Mouse (Mus musculus): ENCODE measurements around the gene 4933407L21Rik. TPM values are rescaled to one million over a fixed set of nuclear protein-coding genes. Genes with fewer than 3 reads are reported as not detected.

Gene 4933407L21Rik
- polyA plus RNA-seq, 1 experiment, result 2.2 TPM

- WGBS, result 98% methylated on average over 2 of the region's 2 CpGs
Observed at GRCm38 (mm10) chr1:85949085-85949684, 20.9 kb downstream of the 4933407L21Rik start.

GRCm38 (mm10) chr1:85955150-85955549 is 26.9 kb downstream of the 4933407L21Rik start:
- Histone ChIP-seq H3K36me3 (ENCODE audit: control insufficient read depth, insufficient read depth, low read length) (no peaks in the 10 kb centered on the region), H3K27me3 (ENCODE audit: control insufficient read depth, insufficient read depth, low read length) (no peaks in the 10 kb centered on the region), H3K4me1 (replicated peaks; ENCODE audit: control insufficient read depth, insufficient read depth, low read length) (peaks cover 38% of the 10 kb centered on the region), H3K4me3 (ENCODE audit: control insufficient read depth, insufficient read depth, low read length) (no peak overlapping the region), H3K27ac (ENCODE audit: control insufficient read depth, insufficient read depth, low read length) (no peak overlapping the region)
- 81% methylated on average over 3 of the region's 3 CpGs for WGBS
- DNase-seq, result no peak
- TF ChIP-seq POLR2A (IDR thresholded peaks at IDR 0.05; ENCODE audit: control insufficient read depth, extremely low read depth, insufficient read depth, low read length, poor library complexity) (no peak), CTCF (IDR thresholded peaks at IDR 0.05; ENCODE audit: borderline replicate concordance, control insufficient read depth, extremely low read depth, insufficient read depth, low read length, poor library complexity) (no peak)

More at GRCm38 (mm10) chr1:85949085-85949684, 20.9 kb downstream of the 4933407L21Rik start:
- TF ChIP-seq POLR2A (IDR thresholded peaks at IDR 0.05; ENCODE audit: control insufficient read depth, extremely low read depth, insufficient read depth, low read length, poor library complexity), result no peak
- no peak for TF ChIP-seq CTCF (IDR thresholded peaks at IDR 0.05; ENCODE audit: borderline replicate concordance, control insufficient read depth, extremely low read depth, insufficient read depth, low read length, poor library complexity)
- Histone ChIP-seq H3K36me3 (ENCODE audit: control insufficient read depth, insufficient read depth, low read length) (no peaks in the 10 kb centered on the region), H3K27ac (ENCODE audit: control insufficient read depth, insufficient read depth, low read length) (no peak overlapping the region), H3K4me1 (replicated peaks; ENCODE audit: control insufficient read depth, insufficient read depth, low read length) (no peaks in the 10 kb centered on the region), H3K27me3 (ENCODE audit: control insufficient read depth, insufficient read depth, low read length) (no peaks in the 10 kb centered on the region), H3K4me3 (ENCODE audit: control insufficient read depth, insufficient read depth, low read length) (no peak overlapping the region)
- DNase-seq, result no peak

GRCm38 (mm10) chr1:85957290-85957689 is 29.0 kb downstream of the 4933407L21Rik start:
- Histone ChIP-seq H3K27ac (ENCODE audit: control insufficient read depth, insufficient read depth, low read length) (peak overlapping the region; percentile 80), H3K4me1 (replicated peaks; ENCODE audit: control insufficient read depth, insufficient read depth, low read length) (peaks cover 54% of the 10 kb centered on the region)
- no peak for TF ChIP-seq POLR2A (IDR thresholded peaks at IDR 0.05; ENCODE audit: control insufficient read depth, extremely low read depth, insufficient read depth, low read length, poor library complexity)
- no peak for TF ChIP-seq CTCF (IDR thresholded peaks at IDR 0.05; ENCODE audit: borderline replicate concordance, control insufficient read depth, extremely low read depth, insufficient read depth, low read length, poor library complexity)

GRCm38 (mm10) chr1:85957942-85958619 is 29.8 kb downstream of the 4933407L21Rik start:
- no peak for TF ChIP-seq POLR2A (IDR thresholded peaks at IDR 0.05; ENCODE audit: control insufficient read depth, extremely low read depth, insufficient read depth, low read length, poor library complexity)
- TF ChIP-seq CTCF (IDR thresholded peaks at IDR 0.05; ENCODE audit: borderline replicate concordance, control insufficient read depth, extremely low read depth, insufficient read depth, low read length, poor library complexity), result no peak

More at GRCm38 (mm10) chr1:85957290-85957689, 29.0 kb downstream of the 4933407L21Rik start:
- H3K36me3 ChIP-seq (ENCODE audit: control insufficient read depth, insufficient read depth, low read length), result no peaks in the 10 kb centered on the region
- H3K4me3 ChIP-seq (ENCODE audit: control insufficient read depth, insufficient read depth, low read length), result 0 out of 2 replicates have a peak overlapping the region, but pooled peaks have one; percentile 12
- 5% methylated on average over 5 of the region's 5 CpGs for WGBS
- no peak for DNase-seq
- no peaks in the 10 kb centered on the region for H3K27me3 ChIP-seq (ENCODE audit: control insufficient read depth, insufficient read depth, low read length)

GRCm38 (mm10) chr1:85959129-85959888 is 31.0 kb downstream of the 4933407L21Rik start:
- Histone ChIP-seq H3K27me3 (ENCODE audit: control insufficient read depth, insufficient read depth, low read length) (no peaks in the 10 kb centered on the region), H3K36me3 (ENCODE audit: control insufficient read depth, insufficient read depth, low read length) (no peaks in the 10 kb centered on the region), H3K4me3 (ENCODE audit: control insufficient read depth, insufficient read depth, low read length) (no peak overlapping the region), H3K27ac (ENCODE audit: control insufficient read depth, insufficient read depth, low read length) (peak overlapping the region; percentile 55), H3K4me1 (replicated peaks; ENCODE audit: control insufficient read depth, insufficient read depth, low read length) (peaks cover 56% of the 10 kb centered on the region)
- TF ChIP-seq CTCF (IDR thresholded peaks at IDR 0.05; ENCODE audit: borderline replicate concordance, control insufficient read depth, extremely low read depth, insufficient read depth, low read length, poor library complexity) (no peak), POLR2A (IDR thresholded peaks at IDR 0.05; ENCODE audit: control insufficient read depth, extremely low read depth, insufficient read depth, low read length, poor library complexity) (no peak)
- WGBS, result 63% methylated on average over 6 of the region's 6 CpGs
- peak; percentile 25 for DNase-seq

More at GRCm38 (mm10) chr1:85957942-85958619, 29.8 kb downstream of the 4933407L21Rik start:
- Histone ChIP-seq H3K4me3 (ENCODE audit: control insufficient read depth, insufficient read depth, low read length) (no peak overlapping the region), H3K36me3 (ENCODE audit: control insufficient read depth, insufficient read depth, low read length) (no peaks in the 10 kb centered on the region), H3K27me3 (ENCODE audit: control insufficient read depth, insufficient read depth, low read length) (no peaks in the 10 kb centered on the region), H3K4me1 (replicated peaks; ENCODE audit: control insufficient read depth, insufficient read depth, low read length) (peaks cover 56% of the 10 kb centered on the region), H3K27ac (ENCODE audit: control insufficient read depth, insufficient read depth, low read length) (peak overlapping the region; percentile 80)
- DNase-seq, result peak; percentile 43
- 26% methylated on average over 9 of the region's 9 CpGs for WGBS

GRCm38 (mm10) chr1:85959889-85960276 is 31.6 kb downstream of the 4933407L21Rik start:
- H3K4me1 ChIP-seq (replicated peaks; ENCODE audit: control insufficient read depth, insufficient read depth, low read length), result peaks cover 56% of the 10 kb centered on the region
- WGBS, result 91% methylated on average over 2 of the region's 2 CpGs
- H3K27ac ChIP-seq (ENCODE audit: control insufficient read depth, insufficient read depth, low read length), result peak overlapping the region; percentile 55
- no peaks in the 10 kb centered on the region for H3K36me3 ChIP-seq (ENCODE audit: control insufficient read depth, insufficient read depth, low read length)
- no peak for DNase-seq
- no peak overlapping the region for H3K4me3 ChIP-seq (ENCODE audit: control insufficient read depth, insufficient read depth, low read length)
- no peaks in the 10 kb centered on the region for H3K27me3 ChIP-seq (ENCODE audit: control insufficient read depth, insufficient read depth, low read length)
- TF ChIP-seq CTCF (IDR thresholded peaks at IDR 0.05; ENCODE audit: borderline replicate concordance, control insufficient read depth, extremely low read depth, insufficient read depth, low read length, poor library complexity) (no peak), POLR2A (IDR thresholded peaks at IDR 0.05; ENCODE audit: control insufficient read depth, extremely low read depth, insufficient read depth, low read length, poor library complexity) (no peak)
